Mouse (Mus musculus) left cerebral cortex, adult 6 months (tissue): ENCODE data around the gene Nes. TPM values are rescaled to one million over a fixed set of nuclear protein-coding genes. Genes with fewer than 3 reads are reported as not detected.

Experiments
- long read RNA-seq, 2 experiments: library from polyadenylated mRNA; unstranded; transcript quantifications; one replicate each; pipeline ENCODE4 v2.0.0; 2019 to 2020
- polyA plus RNA-seq: library from polyadenylated mRNA; unstranded; fragments of <200 nt; fragmentation: Nextera tagmentation; gene quantifications from 2 replicates; pipeline ENCODE4 v1.2.3, GENCODE M21; 2021

Nes gene
- 0.83 and 1.5 TPM in 2 replicates for polyA plus RNA-seq
- long read RNA-seq, experiment 1, full-length matches to known transcripts = 4 of 7 reads
- long read RNA-seq, experiment 1, partial matches to known transcripts = 0 of 7 reads
- long read RNA-seq, experiment 1, other reads (novel, unspliced or antisense) = 3 of 7 reads
- long read RNA-seq, experiment 2, full-length matches to known transcripts = 4 of 6 reads
- long read RNA-seq, experiment 2, partial matches to known transcripts = 1 of 6 reads
- long read RNA-seq, experiment 2, other reads (novel, unspliced or antisense) = 1 of 6 reads

DNA sequence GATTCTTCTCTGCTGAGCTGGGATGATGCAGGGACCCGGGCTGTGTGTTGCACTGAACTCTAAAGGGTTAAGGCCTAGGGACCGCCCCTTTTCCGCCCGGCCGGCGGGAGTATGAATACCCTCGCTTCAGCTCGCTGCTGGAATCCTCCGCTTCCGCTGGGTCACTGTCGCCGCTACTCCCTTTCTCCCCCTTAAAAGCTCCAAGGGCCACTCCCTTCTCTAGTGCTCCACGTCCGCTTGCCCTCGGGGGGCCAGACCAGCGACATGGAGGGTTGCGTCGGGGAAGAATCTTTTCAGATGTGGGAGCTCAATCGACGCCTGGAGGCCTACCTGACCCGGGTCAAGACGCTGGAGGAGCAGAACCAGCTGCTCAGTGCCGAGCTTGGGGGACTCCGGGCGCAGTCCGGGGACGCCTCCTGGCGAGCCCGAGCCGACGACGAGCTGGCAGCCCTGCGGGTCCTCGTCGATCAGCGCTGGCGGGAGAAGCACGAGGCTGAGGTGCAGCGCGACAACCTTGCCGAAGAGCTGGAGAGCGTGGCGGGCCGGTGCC, at the start of gene Nes:
Gene Nes (plus strand): TSS at position 140 of the 550 bp plus-strand sequence.

DNA sequence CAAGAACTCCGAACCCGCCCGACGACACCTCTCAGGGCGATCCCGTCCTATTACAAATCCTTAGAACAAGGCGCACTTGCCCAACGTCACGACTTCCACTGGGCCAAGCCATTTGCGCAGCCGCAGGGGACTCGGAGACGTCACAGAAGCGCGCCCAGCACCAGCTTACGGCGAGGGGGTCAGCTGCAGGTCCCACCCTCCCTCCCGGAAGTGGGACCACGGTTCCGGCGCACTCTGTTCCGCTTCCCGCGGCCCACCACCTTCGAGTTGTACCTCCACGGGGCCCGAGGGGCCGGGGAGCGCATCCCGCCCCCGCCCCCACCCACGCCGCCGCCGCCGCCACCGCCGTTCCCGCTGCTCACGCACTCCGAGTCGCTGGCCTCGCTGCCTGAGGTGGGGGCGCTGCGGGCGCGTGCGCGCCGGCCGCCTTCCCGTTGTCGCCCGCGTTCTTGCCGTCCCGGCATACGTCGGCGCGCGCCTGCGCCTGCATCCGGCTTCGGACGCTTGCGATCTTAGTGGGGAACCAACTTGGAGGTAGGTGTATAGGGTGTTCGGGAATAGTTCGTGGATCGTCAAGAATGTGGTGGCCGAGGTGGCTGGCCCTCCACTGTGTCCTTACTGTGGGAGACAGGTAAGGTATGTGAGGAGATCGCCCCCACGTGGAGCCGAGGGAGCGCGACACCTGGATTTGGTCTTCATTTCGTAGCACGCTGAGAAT, 40.6 kb upstream of the Nes start, which contains the start of the genes Isg20l2 and Rrnad1:
Gene Isg20l2 (plus strand): TSS at position 237 of the 718 bp plus-strand sequence.
Gene Rrnad1 (minus strand): TSS at position 640 of the 718 bp plus-strand sequence.

DNA sequence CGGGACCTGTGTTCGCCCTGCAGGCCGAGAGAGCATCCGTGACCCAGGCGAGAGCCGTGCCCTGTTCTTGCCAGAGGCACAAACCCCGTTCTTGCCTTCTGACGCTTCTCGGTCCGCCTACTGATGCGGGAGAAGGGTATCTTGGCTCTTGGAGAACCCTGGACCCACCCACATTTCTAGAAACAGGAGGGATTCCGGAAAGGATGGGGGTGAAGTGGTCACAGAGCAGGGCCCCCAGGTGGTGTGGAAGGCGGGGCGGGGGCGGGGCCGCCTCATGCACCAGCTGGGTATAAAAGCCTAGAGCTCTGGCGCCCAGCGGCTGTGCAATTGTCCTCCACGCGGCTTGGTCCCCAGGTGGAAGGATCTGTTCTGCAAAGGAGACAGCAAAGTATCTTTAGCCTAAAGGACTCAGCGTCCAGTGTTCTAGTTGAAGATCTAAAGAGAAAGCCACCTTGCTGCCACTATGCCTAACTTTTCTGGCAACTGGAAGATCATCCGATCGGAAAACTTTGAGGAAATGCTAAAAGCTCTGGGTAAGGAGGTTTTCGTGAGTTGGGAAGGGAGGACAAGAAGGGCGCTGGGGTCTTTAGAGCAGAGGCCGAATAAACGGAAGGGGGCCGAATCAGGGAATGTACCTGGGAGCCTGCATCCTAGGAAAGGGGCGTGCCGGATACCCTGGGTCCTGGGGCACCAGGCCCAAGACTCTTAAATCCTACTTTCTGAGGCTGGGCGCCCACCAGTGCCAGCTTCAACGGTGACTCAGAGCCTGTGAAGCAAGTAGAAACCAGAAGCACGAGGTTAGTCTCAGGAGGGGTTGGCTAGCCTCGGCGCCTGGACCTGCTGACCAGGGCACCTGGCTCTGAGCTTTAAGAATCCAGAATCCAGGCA, 22.3 kb upstream of the Nes start, which contains the start of gene Crabp2:
Gene Crabp2 (plus strand): TSS at position 289 of the 888 bp plus-strand sequence.

GRCm38 (mm10) chr3:88000181-88000580, 29.3 kb downstream of the Nes start, which contains the start of gene Bcan:
Gene Bcan (minus strand): TSS chr3:88000230.

GRCm38 (mm10) chr3:88027434-88028186, 56.7 kb downstream of the Nes start, which contains the start of gene Hapln2:
Gene Hapln2 (minus strand): TSS chr3:88027583.

Other genes starting within 250 kb of the Nes start
- 0.08 and 0.34 TPM in 2 replicates for gene Lrrc71, start 222.5 kb upstream of the Nes start, polyA plus RNA-seq
- 0.72 and 1.2 TPM in 2 replicates for gene Ntrk1, start 175.9 kb upstream of the Nes start, polyA plus RNA-seq
- 0.21 and 0.27 TPM in 2 replicates for gene Insrr, start 174.1 kb upstream of the Nes start, polyA plus RNA-seq
- gene Pear1, start 146.8 kb upstream of the Nes start, polyA plus RNA-seq = 2.9 and 3.4 TPM in 2 replicates
- gene Sh2d2a, start 124.3 kb upstream of the Nes start, polyA plus RNA-seq = not detected in 2 replicates
- 4.0 and 5.3 TPM in 2 replicates for gene Prcc, start 85.5 kb upstream of the Nes start, polyA plus RNA-seq
- 78.2 and 136 TPM in 2 replicates for gene Hdgf, start 64.8 kb upstream of the Nes start, polyA plus RNA-seq
- 66.0 and 75.7 TPM in 2 replicates for gene Mrpl24, start 51.6 kb upstream of the Nes start, polyA plus RNA-seq
- 3.2 and 5.5 TPM in 2 replicates for gene Isg20l2, start 40.8 kb upstream of the Nes start, polyA plus RNA-seq
- gene Rrnad1, start 40.4 kb upstream of the Nes start, polyA plus RNA-seq = 8.7 and 9.4 TPM in 2 replicates
- gene Crabp2, start 22.4 kb upstream of the Nes start, polyA plus RNA-seq = 12.9 and 20.4 TPM in 2 replicates
- gene Bcan, start 29.2 kb downstream of the Nes start, polyA plus RNA-seq = 169 and 175 TPM in 2 replicates
- 14.7 and 18.6 TPM in 2 replicates for gene Hapln2, start 56.5 kb downstream of the Nes start, polyA plus RNA-seq
- gene Gpatch4, start 72.0 kb downstream of the Nes start, polyA plus RNA-seq = 17.8 and 18.1 TPM in 2 replicates
- gene Naxe, start 87.4 kb downstream of the Nes start, polyA plus RNA-seq = 203 and 228 TPM in 2 replicates
- gene Ttc24, start 107.2 kb downstream of the Nes start, polyA plus RNA-seq = not detected in 2 replicates
- gene Iqgap3, start 110.9 kb downstream of the Nes start, polyA plus RNA-seq = 0.18 and 0.29 TPM in 2 replicates
- 21.3 and 112 TPM in 2 replicates for gene Mef2d, start 171.3 kb downstream of the Nes start, polyA plus RNA-seq